Mouse (Mus musculus): ENCODE measurements at regions not wholly inside any gene's neighbourhood (a gene's known extent, or its start where the extent isn't known, plus 50 kb on each side); places are given as distances from the start of the nearest gene placed in this dataset.

DNA sequence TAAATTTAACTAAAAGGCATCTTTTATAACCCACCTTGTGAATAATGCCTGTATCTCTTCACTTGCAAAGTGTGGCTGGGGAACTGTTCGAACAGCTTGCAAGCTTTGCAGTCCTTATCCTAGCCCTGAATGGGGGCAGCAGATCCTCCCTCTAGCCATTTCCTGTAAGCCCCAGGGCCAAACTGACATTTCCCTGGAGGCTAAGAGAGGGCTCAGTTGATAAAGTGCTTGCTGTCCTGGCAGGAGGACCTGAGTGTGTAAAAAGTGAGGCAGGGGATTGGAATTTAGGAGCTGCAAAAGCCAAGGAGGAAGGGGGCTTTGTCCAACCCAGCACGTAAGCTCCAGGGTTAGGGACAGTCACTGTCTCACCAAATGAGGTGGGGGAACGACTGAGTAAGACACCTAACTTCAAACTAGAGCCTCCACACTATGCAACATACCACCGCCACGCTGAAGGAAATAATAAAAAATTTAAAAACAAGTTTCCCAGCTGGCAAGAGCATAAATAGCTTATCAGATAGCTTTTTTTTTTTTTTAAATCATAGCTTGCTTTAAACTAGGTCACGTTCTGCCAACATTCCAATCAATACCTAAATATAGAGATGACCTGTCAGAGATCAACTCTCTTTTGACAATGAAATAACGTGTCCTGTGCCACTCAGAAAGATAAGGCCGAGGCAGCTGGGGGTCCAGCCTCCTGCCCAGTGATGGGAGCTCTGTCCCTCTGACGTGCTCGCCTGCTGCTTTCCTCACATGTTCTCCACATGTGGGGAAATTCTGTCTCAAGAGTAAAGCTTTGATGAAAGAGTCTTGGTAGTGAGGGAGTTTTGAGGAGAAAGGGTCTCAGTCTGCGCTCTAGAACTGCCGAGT lies 146.0 kb downstream of the Zfp36l1 start:
- DNase-seq: no peak

DNA sequence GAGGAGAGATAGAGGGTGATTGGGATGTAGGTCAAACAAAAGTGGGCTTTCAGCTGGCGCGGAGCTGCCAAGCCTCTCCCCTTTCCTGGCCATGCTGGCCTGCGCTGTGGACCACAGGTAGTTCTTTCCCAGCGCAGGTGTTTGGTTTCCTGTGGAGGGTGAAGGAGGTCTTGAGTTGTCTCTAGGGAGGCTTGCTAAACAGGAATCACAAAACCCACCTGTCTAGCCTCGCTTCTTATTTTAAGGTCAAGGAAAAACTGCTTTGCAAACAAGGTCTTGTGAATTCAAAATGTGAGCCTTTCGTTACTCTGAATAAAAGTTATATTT lies 146.6 kb downstream of the Zfp36l1 start:
- no peak for DNase-seq

GRCm38 (mm10) chr12:79965471-79966288 lies 147.1 kb downstream of the Zfp36l1 start:
- peak; percentile 40 for DNase-seq

DNA sequence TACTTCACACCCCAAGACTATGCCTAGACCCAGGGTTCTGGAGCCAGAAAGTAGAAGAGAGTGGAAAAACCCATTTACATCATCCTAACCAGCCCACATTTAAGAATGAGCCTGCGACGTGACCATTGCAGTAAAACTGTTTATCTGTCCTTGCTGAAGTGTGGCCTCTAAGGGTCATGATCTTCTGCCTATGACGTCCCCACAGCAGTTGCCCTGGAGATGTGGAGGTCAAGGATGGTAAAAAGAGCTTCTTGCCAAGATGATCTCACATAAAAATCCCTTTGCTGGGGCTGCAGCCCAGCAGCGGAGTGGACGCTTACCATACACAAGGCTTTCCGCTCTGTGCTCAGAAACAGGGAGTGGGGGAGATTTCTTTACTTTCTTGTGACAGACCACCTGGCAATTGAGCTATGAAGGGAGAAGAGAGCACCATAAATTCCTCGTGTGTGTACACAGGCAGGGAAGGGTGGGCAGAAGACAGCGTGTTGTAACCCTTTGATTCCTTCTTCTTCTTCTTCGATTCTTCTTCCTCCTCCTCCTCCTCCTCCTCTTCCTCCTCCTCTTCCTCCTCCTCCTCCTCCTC lies 149.3 kb downstream of the Zfp36l1 start:
- no peak for DNase-seq

DNA sequence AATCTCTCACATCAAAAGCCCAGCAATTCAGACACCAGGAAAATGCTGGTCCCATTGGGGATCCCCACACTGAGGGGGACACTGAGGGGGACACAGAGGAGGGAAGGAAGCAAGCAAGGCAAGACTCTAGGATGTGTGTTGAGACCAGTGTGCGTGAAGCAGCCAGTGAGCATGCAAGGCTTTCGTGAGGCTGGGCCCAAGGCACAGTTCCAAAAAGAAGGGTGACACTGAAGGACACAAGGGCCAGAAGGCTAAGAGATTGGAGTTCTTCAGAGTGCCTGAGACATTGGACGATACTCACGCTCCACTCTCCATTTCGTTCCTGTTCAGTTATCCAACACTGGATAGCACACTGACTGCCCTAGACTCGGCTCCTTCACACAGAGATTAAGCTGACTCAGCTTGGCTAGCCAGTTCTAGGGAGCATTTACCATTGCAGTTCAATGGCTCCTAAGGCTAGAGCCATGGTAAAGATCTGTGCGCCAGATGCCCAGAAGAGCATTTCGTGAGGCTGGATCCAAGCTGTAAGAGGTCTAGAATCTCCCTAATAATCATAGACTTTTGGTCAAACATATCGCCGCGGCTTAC lies 150.1 kb downstream of the Zfp36l1 start:
- no peak for DNase-seq

- DNase-seq: no peak
Observed at GRCm38 (mm10) chr12:79961881-79962280, 150.9 kb downstream of the Zfp36l1 start.

- DNase-seq: no peak
Observed at GRCm38 (mm10) chr12:79961076-79961475, 151.7 kb downstream of the Zfp36l1 start.

GRCm38 (mm10) chr12:79960446-79960845 lies 152.4 kb downstream of the Zfp36l1 start:
- DNase-seq: no peak

GRCm38 (mm10) chr12:79959540-79960305 lies 153.1 kb downstream of the Zfp36l1 start:
- DNase-seq: no peak

DNA sequence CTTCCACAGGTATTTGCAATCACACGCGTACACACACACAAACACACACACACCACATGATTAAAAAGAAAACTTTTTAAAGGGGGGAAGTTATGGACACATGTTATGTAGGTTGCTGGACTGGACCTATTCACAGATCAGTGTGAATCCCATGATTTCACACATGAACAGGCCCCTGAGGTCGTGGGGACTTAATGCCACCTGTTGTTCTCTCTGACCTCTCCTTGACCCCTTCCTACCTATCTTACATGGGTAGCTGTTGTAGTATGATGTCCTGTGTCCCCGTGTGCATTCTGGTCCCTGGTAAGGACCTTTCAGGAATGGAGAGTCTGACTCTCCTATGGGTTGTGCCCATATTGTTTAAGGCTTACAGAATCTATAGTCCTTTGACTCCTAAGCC lies 155.6 kb downstream of the Zfp36l1 start:
- no peak for DNase-seq

- DNase-seq: no peak
Observed at GRCm38 (mm10) chr12:79956351-79956750, 156.5 kb downstream of the Zfp36l1 start.

GRCm38 (mm10) chr12:79955501-79955900 lies 157.3 kb downstream of the Zfp36l1 start:
- DNase-seq: no peak

DNA sequence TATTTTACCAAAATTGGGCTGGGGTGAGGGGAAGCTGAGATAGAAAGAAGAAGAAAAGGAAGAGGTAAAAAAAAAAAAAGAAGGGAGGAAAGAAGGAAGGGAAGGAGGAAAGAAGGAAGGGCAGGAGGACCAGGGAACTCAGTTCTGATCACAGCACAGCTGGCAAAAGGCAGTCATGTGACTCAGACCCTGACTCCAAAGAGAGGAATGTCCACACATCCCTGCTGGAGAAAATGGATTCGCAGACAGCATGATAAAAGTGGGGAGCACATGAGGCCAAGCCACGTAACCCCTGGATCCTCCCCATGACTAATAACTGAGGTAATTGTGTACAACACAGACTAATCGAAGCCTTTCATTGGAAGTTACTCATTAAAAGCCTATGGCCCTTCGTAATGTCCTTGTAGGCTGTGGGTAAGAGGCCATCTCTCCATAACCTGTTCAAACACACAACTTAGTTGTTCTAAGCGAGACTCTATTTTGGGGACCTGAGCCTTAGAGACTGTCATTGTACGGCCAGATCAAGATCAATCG lies 162.2 kb downstream of the Zfp36l1 start:
- DNase-seq: no peak

GRCm38 (mm10) chr12:79949101-79949824 lies 163.6 kb downstream of the Zfp36l1 start:
- DNase-seq: peak; percentile 74

GRCm38 (mm10) chr12:79947574-79947973 lies 165.2 kb downstream of the Zfp36l1 start:
- no peak for DNase-seq

- DNase-seq: no peak
Observed at GRCm38 (mm10) chr12:79946777-79947176, 166.0 kb downstream of the Zfp36l1 start.

DNA sequence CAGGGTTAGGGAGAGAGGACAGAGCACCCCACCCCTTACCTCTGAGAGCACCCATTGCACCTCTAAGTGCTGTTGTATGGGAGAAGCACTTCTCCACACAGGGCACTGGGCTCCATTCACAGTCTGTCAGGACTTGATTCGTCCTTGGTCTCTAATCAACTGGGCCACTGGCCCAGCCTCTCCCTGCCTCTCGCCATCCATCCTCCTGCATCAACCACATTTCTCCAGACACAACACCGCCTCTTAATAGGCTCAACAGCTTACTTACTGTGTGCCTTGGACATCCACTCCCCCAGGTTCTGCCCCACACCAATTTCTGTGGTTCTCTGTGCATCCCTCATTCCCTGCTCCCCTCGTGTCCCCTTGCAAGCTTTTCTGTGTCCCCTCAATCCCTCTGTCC lies 166.9 kb downstream of the Zfp36l1 start:
- DNase-seq: no peak

DNA sequence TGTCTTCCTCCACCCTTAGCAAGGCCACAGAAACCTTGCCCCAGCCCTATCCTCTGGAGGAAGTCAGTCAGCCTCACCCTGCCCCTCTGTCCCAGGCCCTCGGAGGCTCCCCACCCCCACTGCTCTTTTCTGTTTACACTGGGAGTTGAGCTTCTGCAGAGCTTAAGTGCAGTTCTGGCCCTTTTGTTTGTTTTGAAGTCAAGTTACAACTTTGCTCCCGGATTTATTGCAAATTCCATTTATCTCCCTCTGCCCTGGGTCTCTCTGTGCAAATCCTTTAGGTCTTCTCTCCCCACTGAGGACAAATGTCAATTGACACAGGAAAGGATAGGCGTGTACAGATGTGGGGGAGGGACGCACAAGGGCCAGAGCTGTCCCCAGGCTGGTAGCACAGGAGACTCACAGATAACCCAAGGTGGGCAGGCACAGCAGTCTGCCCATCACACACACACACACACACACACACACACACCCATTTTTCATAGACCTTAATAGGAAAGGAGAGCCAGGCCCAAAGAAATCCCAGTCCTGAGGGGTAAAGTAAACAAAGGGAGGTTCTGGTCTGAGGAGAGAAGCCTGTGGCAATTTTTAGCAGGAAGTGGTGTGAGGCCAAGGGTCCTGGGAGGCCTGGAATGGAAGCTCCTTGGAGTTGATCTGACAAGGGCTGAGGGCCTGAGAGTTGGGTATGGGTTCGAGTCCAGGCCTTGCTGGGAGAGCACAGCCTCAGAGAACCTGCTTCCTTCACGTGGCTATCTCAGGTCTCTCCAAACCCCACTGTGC lies 167.9 kb downstream of the Zfp36l1 start:
- DNase-seq: peak; percentile 88

- no peak for DNase-seq
Observed at GRCm38 (mm10) chr12:79944090-79944489, 168.7 kb downstream of the Zfp36l1 start.

DNA sequence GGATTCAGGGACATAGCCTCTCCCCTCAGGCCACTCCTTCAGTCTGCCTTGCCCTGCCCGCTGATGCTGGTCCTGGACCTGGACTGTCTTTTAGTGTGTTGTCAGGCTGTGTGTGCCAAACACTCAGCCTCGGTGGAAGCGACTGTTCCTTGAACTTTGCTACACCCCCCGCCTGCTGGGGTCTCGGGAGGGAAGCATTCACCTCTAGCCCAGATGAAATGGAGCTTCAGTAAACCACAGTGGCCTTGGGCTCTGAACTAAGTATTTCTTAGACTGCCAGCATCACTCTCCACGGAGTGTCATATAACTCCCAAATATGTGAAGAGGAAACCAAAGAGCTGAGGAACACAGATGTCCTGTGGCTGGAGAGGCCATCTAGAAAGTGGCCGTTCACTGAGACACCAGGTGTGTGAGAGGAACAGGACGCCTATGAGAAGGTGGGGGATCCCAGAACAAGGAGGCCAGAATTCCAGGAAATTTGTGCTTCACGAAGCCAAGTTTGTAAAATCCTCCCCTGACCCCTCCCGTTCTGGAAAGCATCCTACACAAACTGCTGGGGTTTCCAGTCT lies 170.2 kb downstream of the Zfp36l1 start:
- DNase-seq: no peak

All from lung, postnatal 36 days (tissue).